Comparison of ENCODE assay signal across 20 mouse cellular contexts in the genomic region with DNA sequence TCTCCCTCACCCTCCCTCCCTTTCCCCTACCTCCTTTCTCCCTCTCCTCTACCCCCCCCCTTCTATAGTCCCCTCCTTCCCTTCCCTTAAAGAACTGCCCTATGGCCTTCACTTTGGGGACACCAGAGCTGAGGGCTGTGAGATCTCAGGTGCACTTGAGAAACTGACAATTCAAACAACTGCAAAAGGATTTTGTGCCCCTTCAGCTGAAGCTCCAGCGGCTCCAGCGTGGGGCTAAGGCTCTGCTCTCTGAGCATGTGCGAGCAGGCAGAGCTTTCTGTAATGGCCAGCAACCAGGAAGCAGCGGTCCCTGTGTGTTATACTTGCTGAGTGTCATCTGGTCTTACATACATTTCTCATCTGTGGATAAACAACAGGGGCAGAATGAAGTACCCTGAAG. TPM values are rescaled to one million over a fixed set of nuclear protein-coding genes. Genes with fewer than 3 reads are reported as not detected.
DNase-seq lines count a peak whose midpoint lies in the region; ATAC-seq and TF ChIP-seq lines count a peak whose summit lies in the region.
"Had no signal": no experiment of that assay in that cellular context is flagged by ENCODE, and none has a peak within 500 bp of the region (broad histone marks: within the 10 kb centered on the region; RNA-seq: fewer than 3 reads in every experiment).

No protein-coding gene starts in this region.

- ATAC-seq in forebrain, embryonic 11.5 days (replicated peaks; ENCODE audit: low FRiP score), result no peak
- no peak for ATAC-seq in forebrain, embryonic 16.5 days
- ATAC-seq in lung, embryonic 14.5 days (ENCODE audit: insufficient read depth), result peak; percentile 15; the same call in 1 of the 2 replicates
- ATAC-seq: intestine, postnatal 0 days had no signal

- H3K9ac ChIP-seq in forebrain, embryonic 11.5 days (ENCODE audit: low read length), result no peak overlapping the region
- H3K9ac ChIP-seq in forebrain, embryonic 16.5 days (replicated peaks; ENCODE audit: low read depth, low read length), result no peak overlapping the region
- H3K9ac ChIP-seq in lung, embryonic 14.5 days, result no peak overlapping the region; the same call in 1 of the 2 replicates
- H3K9ac ChIP-seq: hindbrain, embryonic 13.5 days; midbrain, embryonic 12.5 days; stomach, embryonic 15.5 days had no signal

- H3K79me2 ChIP-seq in myocyte (ENCODE audit: control insufficient read depth, insufficient read depth), result no peaks in the 10 kb centered on the region

- H3K27me3 ChIP-seq in forebrain, embryonic 11.5 days (ENCODE audit: control insufficient read depth, insufficient read depth, low read length), result no peaks in the 10 kb centered on the region
- H3K27me3 ChIP-seq in forebrain, embryonic 16.5 days (replicated peaks; ENCODE audit: control insufficient read depth, insufficient read depth, low read length), result no peaks in the 10 kb centered on the region
- H3K27me3 ChIP-seq in lung, embryonic 14.5 days (ENCODE audit: insufficient read depth, low read length), result no peaks in the 10 kb centered on the region
- H3K27me3 ChIP-seq in myocyte (ENCODE audit: control insufficient read depth, insufficient read depth, insufficient read length), result peaks cover 31% of the 10 kb centered on the region
- H3K27me3 ChIP-seq: stomach, embryonic 15.5 days had no signal

- no peaks in the 10 kb centered on the region for H3K36me3 ChIP-seq in forebrain, embryonic 11.5 days (ENCODE audit: control insufficient read depth, insufficient read depth, low read length)
- no peaks in the 10 kb centered on the region for H3K36me3 ChIP-seq in forebrain, embryonic 16.5 days (ENCODE audit: control insufficient read depth, insufficient read depth)
- H3K36me3 ChIP-seq in lung, embryonic 14.5 days (ENCODE audit: insufficient read depth), result no peaks in the 10 kb centered on the region
- H3K36me3 ChIP-seq in myocyte (ENCODE audit: control insufficient read depth, insufficient read depth), result no peaks in the 10 kb centered on the region
- H3K36me3 ChIP-seq: hindbrain, embryonic 13.5 days; midbrain, embryonic 12.5 days; stomach, embryonic 15.5 days had no signal

- no peaks in the 10 kb centered on the region for H3K9me3 ChIP-seq in forebrain, embryonic 11.5 days (ENCODE audit: control insufficient read depth, low read length)
- H3K9me3 ChIP-seq in forebrain, embryonic 16.5 days (ENCODE audit: control insufficient read depth, low read length), result no peaks in the 10 kb centered on the region
- H3K9me3 ChIP-seq in lung, embryonic 14.5 days (ENCODE audit: low read depth, low read length), result no peaks in the 10 kb centered on the region
- H3K9me3 ChIP-seq: hindbrain, embryonic 13.5 days; midbrain, embryonic 12.5 days; stomach, embryonic 15.5 days had no signal

- WGBS in forebrain, embryonic 11.5 days, result 24% methylated on average over 4 of the region's 4 CpGs
- WGBS in forebrain, embryonic 16.5 days, result 18% methylated on average over 4 of the region's 4 CpGs
- WGBS in lung, embryonic 14.5 days, result 13% methylated on average over 4 of the region's 4 CpGs

- no peak overlapping the region for H3K4me3 ChIP-seq in forebrain, embryonic 11.5 days (ENCODE audit: low read depth, low read length)
- no peak overlapping the region for H3K4me3 ChIP-seq in forebrain, embryonic 16.5 days (replicated peaks; ENCODE audit: low read length)
- no peak overlapping the region for H3K4me3 ChIP-seq in lung, embryonic 14.5 days (ENCODE audit: low read depth, low read length)
- H3K4me3 ChIP-seq in myocyte, result no peak overlapping the region
- H3K4me3 ChIP-seq: erythroblast, embryonic 14.5 days; gastrocnemius, adult 2 months; hindbrain, embryonic 13.5 days; midbrain, embryonic 12.5 days; stomach, embryonic 15.5 days had no signal

- TF ChIP-seq POLR2A in myocyte (IDR thresholded peaks at IDR 0.05; ENCODE audit: insufficient read length, low read depth), result no peak

- no peak overlapping the region for H3ac ChIP-seq in myocyte (ENCODE audit: control insufficient read depth, insufficient read length)

- H3K27ac ChIP-seq in forebrain, embryonic 11.5 days (ENCODE audit: low read depth, low read length), result no peak overlapping the region
- no peak overlapping the region for H3K27ac ChIP-seq in forebrain, embryonic 16.5 days (ENCODE audit: low read length)
- H3K27ac ChIP-seq in lung, embryonic 14.5 days (ENCODE audit: low read depth), result peak overlapping the region; percentile 2; the same call in 1 of the 2 replicates
- H3K27ac ChIP-seq: gastrocnemius, adult 2 months; hindbrain, embryonic 13.5 days; midbrain, embryonic 12.5 days; stomach, embryonic 15.5 days had no signal

- H3K4me2 ChIP-seq in forebrain, embryonic 11.5 days (ENCODE audit: low read depth, low read length, severe bottlenecking), result no peak overlapping the region
- no peak overlapping the region for H3K4me2 ChIP-seq in forebrain, embryonic 16.5 days (ENCODE audit: low read length)
- no peak overlapping the region for H3K4me2 ChIP-seq in lung, embryonic 14.5 days
- H3K4me2 ChIP-seq in myocyte (ENCODE audit: low read depth), result peak overlapping the region; percentile 46
- H3K4me2 ChIP-seq: hindbrain, embryonic 13.5 days; midbrain, embryonic 12.5 days; stomach, embryonic 15.5 days had no signal

- DNase-seq in forebrain, embryonic 11.5 days (ENCODE audit: low spot score), result peak; percentile 50
- peak; percentile 50 for DNase-seq in lung, embryonic 14.5 days
- DNase-seq in lung, postnatal 36 days, result no peak
- DNase-seq in retina, postnatal 1 day, result peak; percentile 56
- DNase-seq in retina, embryonic 14.5 days (ENCODE audit: low spot score), result no peak
- no peak for DNase-seq in urinary bladder, postnatal 25 days (ENCODE audit: low spot score)
- DNase-seq: adrenal gland, postnatal 10 days; cerebellum, adult 2 months; gastrocnemius, adult 2 months; kidney, postnatal 10 days; right cerebral cortex, postnatal 14 days; thymus, adult 2 months had no signal

- H3K4me1 ChIP-seq in forebrain, embryonic 11.5 days (replicated peaks; ENCODE audit: control insufficient read depth, insufficient read depth, low read length), result peaks cover 6% of the 10 kb centered on the region; the same call in 1 of the 2 replicates
- peaks cover 2% of the 10 kb centered on the region; the same call in 1 of the 2 replicates for H3K4me1 ChIP-seq in forebrain, embryonic 16.5 days (replicated peaks; ENCODE audit: control insufficient read depth, insufficient read depth, low read length)
- peaks cover 3% of the 10 kb centered on the region; the same call in 1 of the 2 replicates for H3K4me1 ChIP-seq in lung, embryonic 14.5 days (ENCODE audit: insufficient read depth)
- H3K4me1 ChIP-seq: stomach, embryonic 15.5 days had no signal

- TF ChIP-seq CTCF in lung, embryonic 14.5 days (IDR thresholded peaks at IDR 0.05; ENCODE audit: low read depth), result no peak

TF ChIP-seq in myocyte, 11 proteins besides CTCF, POLR2A, EP300 and RAD21:
- TF ChIP-seq E2F4 (IDR thresholded peaks at IDR 0.05; ENCODE audit: insufficient read depth) (no peak), CEBPB (IDR thresholded peaks at IDR 0.05; ENCODE audit: insufficient read depth, poor library complexity, severe bottlenecking) (no peak), REST (IDR thresholded peaks at IDR 0.05; ENCODE audit: insufficient read depth, insufficient read length) (no peak), SRF (IDR thresholded peaks at IDR 0.05; ENCODE audit: control insufficient read depth, insufficient read length, low read depth) (no peak)

RNA-seq across cellular contexts. Expression of a gene that starts 8.3 kb away (rescaled TPM):
- 44.5 and 47.8 TPM in 2 replicates for polyA plus RNA-seq in forebrain, embryonic 11.5 days (2014; fragmentation: Nextera tagmentation; extraction: Ambion mirVana)
- polyA plus RNA-seq in forebrain, embryonic 16.5 days (2015; fragmentation: Nextera tagmentation; extraction: Ambion mirVana), result 64.8 and 66.9 TPM in 2 replicates
- polyA plus RNA-seq in lung, embryonic 14.5 days (2014; fragmentation: Nextera tagmentation; extraction: Ambion mirVana), result 31.4 and 35.1 TPM in 2 replicates
- 11.5 TPM for polyA plus RNA-seq in myocyte (2012; fragmentation: generic; extraction: Trizol)

RNA-seq across cellular contexts. Expression of a gene that starts 45.3 kb away (rescaled TPM):
- 0.17 and 0.33 TPM in 2 replicates for polyA plus RNA-seq in forebrain, embryonic 11.5 days (2014; fragmentation: Nextera tagmentation; extraction: Ambion mirVana)
- 0.20 TPM in 1 of 2 replicates, not detected in the other for polyA plus RNA-seq in forebrain, embryonic 16.5 days (2015; fragmentation: Nextera tagmentation; extraction: Ambion mirVana)
- 0.38 and 0.61 TPM in 2 replicates for polyA plus RNA-seq in lung, embryonic 14.5 days (2014; fragmentation: Nextera tagmentation; extraction: Ambion mirVana)
- 9.8 TPM for polyA plus RNA-seq in myocyte (2012; fragmentation: generic; extraction: Trizol)
- polyA plus RNA-seq: erythroblast, embryonic 14.5 days had no signal

RNA-seq across cellular contexts. Expression of a gene that starts 48.8 kb away (rescaled TPM):
- 128 and 143 TPM in 2 replicates for polyA plus RNA-seq in forebrain, embryonic 11.5 days (2014; fragmentation: Nextera tagmentation; extraction: Ambion mirVana)
- 16.6 and 35.1 TPM in 2 replicates for polyA plus RNA-seq in forebrain, embryonic 16.5 days (2015; fragmentation: Nextera tagmentation; extraction: Ambion mirVana)
- polyA plus RNA-seq in lung, embryonic 14.5 days (2014; fragmentation: Nextera tagmentation; extraction: Ambion mirVana), result 29.3 and 33.3 TPM in 2 replicates
- 0.01 TPM for polyA plus RNA-seq in myocyte (2012; fragmentation: generic; extraction: Trizol)
- polyA plus RNA-seq: erythroblast, embryonic 14.5 days; liver, adult 2 months had no signal

Comparison
In these comparisons a context has a peak if more than half of its experiments do, and no peak if none do; other contexts are left out.
1. DNase-seq: peak in forebrain, embryonic 11.5 days (single experiment), lung, embryonic 14.5 days (single experiment) and retina, postnatal 1 day (single experiment); none in lung, postnatal 36 days (single experiment), retina, embryonic 14.5 days (single experiment) and urinary bladder, postnatal 25 days (single experiment).
2. RNA of a gene that starts 48.8 kb away (polyA plus RNA-seq): 128 to 143 TPM in forebrain, embryonic 11.5 days, 29.3 to 33.3 TPM in lung, embryonic 14.5 days and 16.6 to 35.1 TPM in forebrain, embryonic 16.5 days; 0.01 TPM in myocyte (single experiment); every median in the first group is over 10 times any median in the second.